Mouse (Mus musculus): ENCODE data around the gene Dnajc17. TPM values are rescaled to one million over a fixed set of nuclear protein-coding genes. Genes with fewer than 3 reads are reported as not detected.

Gene Dnajc17
- polyA plus RNA-seq, 2 experiments from 2014 or later: 16.0 to 16.6 TPM

DNA sequence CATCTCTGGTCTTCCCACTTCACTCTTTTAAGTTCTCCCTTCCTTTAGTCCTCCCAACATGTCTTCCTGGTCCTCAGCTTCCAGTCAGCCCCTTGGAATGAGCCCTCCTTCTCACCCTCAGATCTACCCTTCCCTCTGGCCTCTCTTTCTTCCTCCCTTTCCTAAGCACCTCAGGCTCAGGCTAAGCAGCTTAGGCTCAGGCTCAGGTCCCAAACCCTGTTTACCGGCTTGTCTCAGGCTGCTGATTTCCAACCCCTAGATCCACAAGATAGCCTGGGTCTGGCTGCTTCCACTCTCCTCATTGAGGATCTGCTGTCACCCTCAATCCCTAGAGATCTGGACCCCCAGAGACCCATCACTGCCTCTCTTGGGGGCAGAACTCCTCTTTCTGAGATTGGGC lies 10.5 kb downstream of the Dnajc17 start:
- ATAC-seq: no peak

DNA sequence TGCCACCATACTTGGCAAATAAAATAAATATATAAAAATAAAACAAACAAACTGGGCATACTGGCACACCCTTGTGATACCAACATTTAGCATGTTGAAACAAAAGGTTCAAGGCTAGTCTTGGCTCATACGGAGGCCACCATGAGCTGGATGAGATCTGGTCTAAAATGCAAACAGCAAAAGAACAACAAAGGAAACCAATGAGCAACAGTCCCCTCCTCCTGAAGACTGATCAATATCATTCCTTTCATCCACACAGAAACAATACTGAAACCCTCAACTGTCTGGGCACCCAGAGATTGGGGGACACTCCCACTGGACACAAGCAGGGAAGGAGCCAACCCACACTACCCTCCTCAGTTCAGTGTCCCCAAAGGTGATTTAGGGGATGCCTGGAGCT lies 11.1 kb downstream of the Dnajc17 start:
- no peak for ATAC-seq

DNA sequence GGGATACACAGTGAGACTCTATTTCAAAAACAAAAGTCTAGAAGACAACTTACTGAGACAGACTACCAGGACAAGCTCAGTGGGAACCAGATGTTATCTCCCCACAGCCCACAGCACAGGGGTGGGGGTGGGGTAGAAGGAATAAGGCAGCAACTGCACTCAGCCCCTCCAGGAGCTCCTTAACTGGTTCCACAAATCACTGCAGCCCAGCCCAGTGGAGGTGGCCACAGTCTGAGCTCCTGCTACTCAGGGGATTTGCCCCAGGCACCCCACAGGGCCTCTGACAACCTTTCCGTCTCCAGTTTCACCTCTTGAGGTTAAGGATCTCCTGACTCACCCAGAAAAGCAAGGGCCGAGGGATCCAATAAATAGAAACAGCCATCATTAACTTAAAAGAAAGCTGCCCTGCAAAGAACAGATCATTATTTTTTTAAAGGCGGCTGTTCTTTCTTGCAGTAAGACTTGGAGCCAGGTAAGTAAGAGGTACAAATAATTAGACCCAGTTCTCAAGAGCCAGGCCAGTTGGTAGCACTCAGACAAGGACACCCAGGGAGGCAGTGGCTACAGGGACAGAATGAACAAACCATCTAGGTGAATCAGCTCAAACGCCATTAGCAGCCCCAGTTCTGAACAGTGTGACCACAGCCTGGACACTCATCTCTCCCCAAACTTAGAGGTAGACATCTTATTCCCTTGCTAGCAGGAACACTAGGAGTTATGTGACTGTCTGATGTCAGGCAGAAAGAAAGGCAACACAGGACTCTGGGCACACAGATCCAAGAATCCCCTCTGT lies 12.1 kb downstream of the Dnajc17 start:
- ATAC-seq: no peak

DNA sequence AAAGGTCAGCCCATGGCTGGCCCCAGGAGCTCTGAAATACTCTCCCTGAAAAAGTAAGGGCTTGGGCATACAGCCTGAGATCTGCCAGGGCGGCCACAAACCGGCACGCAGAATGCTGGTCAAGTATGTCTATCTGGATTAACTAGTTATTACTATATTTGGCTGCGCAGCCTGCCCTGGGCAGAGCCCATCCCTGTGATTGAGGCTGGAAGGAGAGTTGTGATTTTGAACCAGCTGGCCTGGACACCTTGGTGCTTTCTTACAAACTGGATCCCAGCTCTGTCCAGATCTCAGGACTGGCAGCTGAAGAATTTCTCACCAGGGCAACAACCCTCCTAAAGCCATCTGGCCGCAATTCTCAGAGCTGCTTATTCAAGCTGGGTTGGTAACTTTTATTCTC lies 14.5 kb downstream of the Dnajc17 start:
- no peak for ATAC-seq

GRCm38 (mm10) chr2:119190969-119191368 lies 17.6 kb downstream of the Dnajc17 start:
- ATAC-seq: no peak

GRCm38 (mm10) chr2:119189029-119189710 lies 19.4 kb downstream of the Dnajc17 start:
- ATAC-seq: peak; percentile 96

DNA sequence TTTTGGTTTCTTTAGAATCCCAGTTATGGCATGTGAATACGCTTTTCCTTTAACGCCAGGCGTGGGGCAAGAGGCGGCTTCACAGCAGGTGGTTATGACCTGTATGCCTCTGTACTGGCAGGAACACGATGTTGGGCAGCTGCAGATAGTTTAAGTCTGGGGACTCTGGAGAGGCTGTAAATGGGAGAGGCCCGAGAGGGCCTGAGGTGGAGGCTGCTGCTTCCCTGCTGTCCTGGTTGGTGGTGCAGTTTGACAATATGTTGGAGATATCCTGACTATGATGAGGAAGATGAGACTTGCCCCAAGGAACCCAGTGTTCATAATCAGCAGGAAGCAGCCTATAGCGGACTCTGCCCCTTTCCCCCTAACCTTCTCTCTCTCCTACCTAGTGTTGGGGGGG lies 25.7 kb downstream of the Dnajc17 start:
- no peak for ATAC-seq

GRCm38 (mm10) chr2:119177384-119177939 lies 31.1 kb downstream of the Dnajc17 start:
- ATAC-seq: no peak

GRCm38 (mm10) chr2:119176761-119177160 lies 31.8 kb downstream of the Dnajc17 start:
- no peak for ATAC-seq

GRCm38 (mm10) chr2:119175614-119176013 lies 33.0 kb downstream of the Dnajc17 start:
- no peak for ATAC-seq

GRCm38 (mm10) chr2:119174866-119175265 lies 33.7 kb downstream of the Dnajc17 start:
- ATAC-seq: no peak

- ATAC-seq: no peak
Measured at GRCm38 (mm10) chr2:119173991-119174651, 34.5 kb downstream of the Dnajc17 start, which contains the start of gene Gm14137. Gm14137 (plus strand) TSS chr2:119174509.

- no peak for ATAC-seq
Measured at GRCm38 (mm10) chr2:119172862-119173576, 35.6 kb downstream of the Dnajc17 start.

GRCm38 (mm10) chr2:119172446-119172845 lies 36.1 kb downstream of the Dnajc17 start:
- no peak for ATAC-seq

DNA sequence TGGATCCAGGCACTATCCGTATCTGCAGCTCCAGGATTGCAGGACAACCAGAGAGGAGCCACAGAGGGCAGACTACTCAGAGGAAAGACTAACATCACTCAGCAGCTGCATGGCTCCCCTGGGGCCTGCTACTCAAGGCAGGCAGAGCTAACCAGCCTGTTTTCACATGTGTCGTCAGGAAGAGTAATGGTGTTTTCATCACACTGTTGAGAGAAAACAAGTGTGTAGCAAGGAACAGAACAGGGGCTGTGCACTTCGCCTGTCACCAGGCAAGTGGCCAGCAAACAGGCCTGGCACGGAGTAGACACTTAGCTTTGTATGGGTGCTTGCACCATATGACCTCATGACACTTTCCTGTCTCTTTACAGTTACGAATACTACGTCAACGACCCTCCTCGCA lies 37.0 kb downstream of the Dnajc17 start:
- no peak for ATAC-seq

- ATAC-seq: no peak
Measured at GRCm38 (mm10) chr2:119170282-119170681, 38.3 kb downstream of the Dnajc17 start.

DNA sequence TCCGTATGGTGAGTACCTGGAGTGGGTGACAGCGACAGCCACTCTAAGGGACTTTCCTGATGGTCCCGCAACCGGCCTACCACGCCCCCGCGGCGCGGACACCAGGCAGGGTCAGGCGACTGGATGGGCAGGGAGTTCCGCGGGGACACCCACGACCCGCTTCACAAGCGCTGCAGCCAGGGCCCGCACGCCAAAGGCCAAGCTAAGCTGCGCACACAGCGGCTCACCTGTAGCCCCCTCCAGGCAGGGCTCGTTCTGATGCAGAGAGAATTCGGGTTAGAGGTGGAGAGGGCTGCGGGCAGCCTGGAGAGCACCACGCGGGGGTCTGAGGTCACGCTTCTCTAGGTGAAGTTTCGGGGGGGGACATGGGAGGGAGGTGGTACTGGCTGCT lies 40.7 kb downstream of the Dnajc17 start:
- ATAC-seq: no peak

DNA sequence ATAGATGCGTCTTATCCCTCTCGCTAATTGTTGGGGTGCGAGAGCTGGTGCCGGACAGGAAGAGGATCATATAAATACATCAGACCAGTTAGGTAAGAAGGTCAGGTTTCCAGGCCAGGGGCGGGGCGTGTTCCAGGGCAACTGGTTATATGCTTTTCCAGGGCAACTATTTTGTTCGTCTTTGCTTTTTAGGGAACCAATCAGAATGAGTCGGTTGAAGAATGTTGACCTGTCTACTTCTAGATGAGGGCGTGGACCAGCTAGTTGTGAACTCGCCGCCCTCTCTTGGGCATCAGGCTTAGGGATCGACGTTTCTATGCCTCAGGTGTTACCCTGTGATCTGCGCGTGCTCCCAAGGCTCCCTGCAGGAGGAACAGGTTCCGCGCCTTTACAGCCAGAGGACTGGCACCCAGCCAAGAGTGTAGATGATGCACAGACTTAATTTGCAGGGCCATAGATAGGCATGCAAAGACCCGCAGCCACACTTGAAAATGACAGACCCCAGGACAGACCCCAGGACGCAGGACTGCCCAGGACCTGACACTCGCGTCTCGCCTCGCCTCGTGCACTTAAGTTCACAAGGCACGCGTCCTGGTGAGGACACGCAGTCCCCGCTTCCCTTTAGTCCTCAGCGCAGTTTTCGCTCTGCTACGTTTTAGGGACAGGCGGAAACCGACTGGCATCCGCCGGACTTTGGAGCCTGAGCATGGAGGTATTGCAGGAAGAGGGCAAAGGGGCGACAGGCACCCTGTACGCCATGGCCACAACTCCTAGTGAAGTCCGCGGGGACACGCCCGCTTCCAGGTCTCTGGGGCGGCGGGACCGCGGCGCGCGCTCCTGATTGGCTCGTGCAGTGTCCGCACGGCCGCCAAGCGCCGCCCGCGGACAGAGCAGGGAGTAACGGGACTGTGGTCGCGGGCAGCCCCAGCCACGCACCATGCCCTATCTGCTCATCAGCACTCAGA lies 41.4 kb downstream of the Dnajc17 start, which contains the start of gene Gchfr:
Gchfr (plus strand) TSS at position 873 of the 965 bp plus-strand sequence.
- ATAC-seq: peak; percentile 63

- no peak for ATAC-seq
Measured at GRCm38 (mm10) chr2:119165401-119165800, 43.2 kb downstream of the Dnajc17 start.

GRCm38 (mm10) chr2:119163999-119164398 lies 44.6 kb downstream of the Dnajc17 start:
- ATAC-seq: no peak

DNA sequence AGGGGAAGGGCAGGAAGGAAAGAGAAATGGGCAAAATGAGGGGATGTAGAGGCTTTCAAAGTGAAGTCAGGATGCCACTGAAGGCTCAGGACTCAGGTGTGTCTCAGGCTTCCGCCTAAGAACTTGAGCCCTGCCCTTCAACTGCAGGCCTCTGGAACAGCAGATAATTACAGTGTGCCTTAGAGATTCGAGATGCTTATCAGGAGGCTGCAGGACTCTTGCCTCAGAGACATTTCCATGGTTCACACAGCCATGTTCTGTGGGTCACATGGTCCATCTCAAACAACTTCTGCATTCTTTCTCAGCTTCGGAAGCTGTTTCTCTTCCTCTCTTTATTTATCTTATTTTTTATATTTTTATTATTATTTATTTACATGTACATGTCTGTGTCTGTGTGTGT lies 45.5 kb downstream of the Dnajc17 start:
- no peak for ATAC-seq
